Mouse (Mus musculus) activated CD4-positive, CD25-positive, alpha-beta regulatory T cell, adult 9 weeks (primary cell): ENCODE measurements around the gene Tnfrsf13c. TPM values are rescaled to one million over a fixed set of nuclear protein-coding genes. Genes with fewer than 3 reads are reported as not detected.

Experiments
- polyA plus RNA-seq: library from polyadenylated mRNA; unstranded; fragments of 100-300 nt; shearing (Covaris generic); gene quantifications from one replicate; pipeline ENCODE4 v1.2.1, GENCODE M21; 2017

The Tnfrsf13c gene
- polyA plus RNA-seq, result 2.2 TPM

GRCm38 (mm10) chr15:82223657-82224601, at the start of gene Tnfrsf13c:
TSS of gene Tnfrsf13c (minus strand) at chr15:82224369.

GRCm38 (mm10) chr15:82252097-82252496, 27.9 kb upstream of the Tnfrsf13c start, which contains the start of gene 1500009C09Rik:
TSS of gene 1500009C09Rik (plus strand) at chr15:82252397.

GRCm38 (mm10) chr15:82244115-82244804, 20.1 kb upstream of the Tnfrsf13c start, which contains the start of gene Cenpm:
TSS of gene Cenpm (minus strand) at chr15:82244748.

GRCm38 (mm10) chr15:82212752-82213063, 11.5 kb downstream of the Tnfrsf13c start, which contains the start of gene Shisa8:
TSS of gene Shisa8 (minus strand) at chr15:82212815.

Other genes with a start within 250 kb of the Tnfrsf13c start
- gene 1700029P11Rik, start 243.8 kb downstream of the Tnfrsf13c start, polyA plus RNA-seq, result not detected
- 73.3 TPM for gene Xrcc6, start 236.5 kb downstream of the Tnfrsf13c start, polyA plus RNA-seq
- 34.1 TPM for gene Desi1, start 190.5 kb downstream of the Tnfrsf13c start, polyA plus RNA-seq
- 188 TPM for gene Snu13, start 176.8 kb downstream of the Tnfrsf13c start, polyA plus RNA-seq
- gene 4930407I10Rik, start 165.2 kb downstream of the Tnfrsf13c start, polyA plus RNA-seq, result not detected
- gene Mei1, start 154.4 kb downstream of the Tnfrsf13c start, polyA plus RNA-seq, result 0.09 TPM
- 32.2 TPM for gene Ccdc134, start 96.4 kb downstream of the Tnfrsf13c start, polyA plus RNA-seq
- gene Srebf2, start 77.2 kb downstream of the Tnfrsf13c start, polyA plus RNA-seq, result 169 TPM
- gene Shisa8, start 11.6 kb downstream of the Tnfrsf13c start, polyA plus RNA-seq, result not detected
- gene Cenpm, start 20.4 kb upstream of the Tnfrsf13c start, polyA plus RNA-seq, result 5.3 TPM
- not detected for gene 1500009C09Rik, start 28.0 kb upstream of the Tnfrsf13c start, polyA plus RNA-seq
- gene Sept3, start 50.5 kb upstream of the Tnfrsf13c start, polyA plus RNA-seq, result not detected
- gene Wbp2nl, start 74.6 kb upstream of the Tnfrsf13c start, polyA plus RNA-seq, result not detected
- 60.5 TPM for gene Naga, start 114.6 kb upstream of the Tnfrsf13c start, polyA plus RNA-seq
- gene Pheta2, start 114.6 kb upstream of the Tnfrsf13c start, polyA plus RNA-seq, result 5.0 TPM
- gene Smdt1, start 114.6 kb upstream of the Tnfrsf13c start, polyA plus RNA-seq, result 231 TPM
- 359 TPM for gene Ndufa6, start 130.0 kb upstream of the Tnfrsf13c start, polyA plus RNA-seq
- gene Cyp2d22, start 155.9 kb upstream of the Tnfrsf13c start, polyA plus RNA-seq, result 7.4 TPM
- not detected for gene Cyp2d11, start 169.7 kb upstream of the Tnfrsf13c start, polyA plus RNA-seq
- gene Cyp2d10, start 182.8 kb upstream of the Tnfrsf13c start, polyA plus RNA-seq, result not detected
- gene Cyp2d9, start 209.1 kb upstream of the Tnfrsf13c start, polyA plus RNA-seq, result not detected